Mouse (Mus musculus) spleen, adult 12 weeks (tissue): ENCODE measurements around the gene Fam131b.

ENCODE experiments used
- DNase-seq: peaks from one replicate; pipeline ENCODE4 v3.0.0; 2022; ENCODE audit warnings: low spot score

Fam131b gene

DNA sequence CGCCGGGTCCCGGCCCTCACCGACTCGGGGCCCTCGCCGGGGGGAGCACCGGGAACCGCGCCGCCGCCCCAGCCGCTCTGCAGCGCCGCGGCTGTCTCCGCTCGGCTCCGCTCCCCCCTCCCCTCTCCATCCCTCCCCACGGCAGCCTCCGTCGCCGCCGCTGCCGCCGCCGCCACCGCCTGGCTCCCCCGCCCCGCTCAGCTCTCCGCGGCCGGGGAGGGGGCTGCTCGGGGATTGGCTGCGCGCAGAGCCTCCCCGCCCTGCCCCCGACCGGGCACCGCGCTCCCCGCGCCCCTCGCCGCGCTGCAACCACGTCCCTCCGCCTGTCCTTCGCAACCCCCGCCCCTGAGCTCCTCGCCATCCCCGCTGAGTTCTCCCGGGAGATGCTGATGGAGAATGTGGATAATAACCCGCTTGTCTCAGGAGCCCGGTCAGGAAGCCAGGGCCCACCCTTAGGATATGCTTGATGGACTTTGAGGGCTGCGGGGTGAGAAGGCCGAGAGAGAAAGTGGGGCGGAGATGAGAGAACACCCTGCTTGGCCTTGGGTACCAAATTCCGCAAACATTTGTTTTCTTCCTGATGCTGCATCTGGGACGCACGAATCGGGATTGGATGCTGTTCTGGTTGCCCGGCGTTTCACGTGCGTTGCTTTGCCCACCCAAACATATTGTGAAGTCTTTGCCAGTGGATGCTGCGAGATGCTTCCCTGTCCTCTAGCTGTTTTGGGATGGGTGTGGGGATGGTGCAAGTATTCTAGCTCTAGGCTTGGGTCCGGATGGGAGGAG is at the start of gene Fam131b:
Gene Fam131b (minus strand): TSS at position 162 of the 786 bp plus-strand sequence.
- no peak for DNase-seq

DNA sequence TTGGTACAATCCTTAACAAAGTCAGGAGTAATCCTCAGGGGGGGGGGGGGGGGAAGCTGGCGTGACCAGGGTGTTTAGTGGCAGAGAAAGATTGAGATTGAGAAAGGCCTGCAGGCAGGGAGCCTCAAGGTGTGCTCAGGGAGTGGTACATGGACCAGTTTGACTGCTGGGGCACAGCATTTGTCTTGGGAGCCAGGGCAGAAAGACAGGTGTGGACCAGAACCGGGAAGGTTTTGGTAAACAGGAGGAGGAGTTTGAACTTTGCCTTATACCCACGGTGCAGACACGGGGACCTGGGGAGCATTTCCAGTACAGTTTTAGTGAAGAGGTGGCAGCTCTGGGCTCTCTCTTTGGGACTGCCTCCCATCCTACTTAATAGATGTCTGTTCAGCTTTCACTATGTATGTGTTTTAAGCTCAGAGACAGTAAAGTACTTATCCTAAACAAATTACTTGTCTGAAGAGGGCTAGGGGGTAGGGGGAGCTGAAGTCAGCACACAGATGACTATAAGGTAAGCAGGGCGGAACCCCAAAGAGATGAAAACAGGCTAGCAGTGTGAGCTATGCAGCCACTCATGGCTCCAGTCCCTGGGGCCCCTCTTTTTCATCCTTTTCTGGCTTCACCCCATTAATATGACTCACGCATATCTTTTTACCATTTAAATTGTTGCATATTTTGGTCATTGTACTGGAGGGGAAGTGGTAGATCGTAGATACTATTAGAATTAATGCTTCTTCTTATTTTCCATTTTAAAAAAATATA is 49.4 kb upstream of the Fam131b start:
- no peak for DNase-seq

DNA sequence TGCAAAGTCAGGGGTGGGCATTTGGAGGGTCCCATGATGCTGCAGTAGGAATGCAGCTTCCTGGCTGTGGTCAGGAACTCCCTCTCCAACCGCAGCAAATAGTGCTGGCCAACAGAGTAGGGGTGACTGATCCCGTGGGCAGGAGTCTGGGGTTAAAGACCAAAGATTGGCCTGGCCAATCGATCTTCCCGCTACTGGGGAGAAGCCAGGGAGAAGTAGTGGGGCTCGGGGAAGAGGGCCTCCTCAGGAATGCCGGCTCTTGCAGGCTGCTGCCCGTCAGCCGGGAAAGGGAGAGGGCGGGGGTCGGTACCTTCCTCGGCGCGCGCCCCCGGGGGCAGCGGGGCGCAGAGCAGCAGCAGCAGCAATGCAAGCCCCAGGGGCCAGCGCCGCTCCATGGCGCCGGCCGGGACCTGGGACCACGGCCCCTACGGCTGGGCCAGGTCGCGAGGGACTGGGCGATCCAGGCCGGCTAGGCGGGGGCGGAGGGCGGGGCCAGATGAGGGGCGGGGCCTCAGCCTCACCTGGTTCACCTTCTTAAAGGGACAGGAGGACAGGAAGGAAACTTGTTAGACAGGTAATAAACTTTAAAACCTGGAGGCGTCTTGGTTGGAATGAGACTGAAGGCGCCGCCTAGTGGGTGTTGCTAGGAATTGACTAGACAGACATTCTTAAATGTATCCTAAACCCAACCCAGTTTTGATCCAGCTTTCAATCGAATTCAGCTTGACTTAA is 48.5 kb upstream of the Fam131b start, which contains the start of gene Epha1:
Gene Epha1 (minus strand): TSS at position 453 of the 732 bp plus-strand sequence.
- peak; percentile 24 for DNase-seq

DNA sequence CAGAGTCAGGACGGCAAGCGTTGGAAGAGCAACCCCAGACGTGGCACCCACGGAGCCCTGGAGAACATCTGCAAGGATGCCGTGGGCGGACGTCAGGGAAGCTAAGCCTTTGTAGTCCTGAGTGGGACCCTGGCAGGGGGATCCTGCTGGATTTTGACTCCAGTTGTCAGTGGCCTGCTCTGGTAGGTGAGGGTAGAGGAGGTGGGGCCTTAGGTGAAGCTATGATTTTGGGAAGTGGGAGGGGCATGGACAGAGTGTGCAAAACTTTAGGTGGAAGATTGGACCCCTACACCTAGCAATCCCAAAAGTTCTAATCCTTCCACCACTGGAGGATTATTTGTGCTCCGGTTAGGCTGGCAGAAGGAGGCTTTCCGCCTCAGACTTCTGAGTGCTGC is 48.0 kb upstream of the Fam131b start:
- DNase-seq: no peak

DNA sequence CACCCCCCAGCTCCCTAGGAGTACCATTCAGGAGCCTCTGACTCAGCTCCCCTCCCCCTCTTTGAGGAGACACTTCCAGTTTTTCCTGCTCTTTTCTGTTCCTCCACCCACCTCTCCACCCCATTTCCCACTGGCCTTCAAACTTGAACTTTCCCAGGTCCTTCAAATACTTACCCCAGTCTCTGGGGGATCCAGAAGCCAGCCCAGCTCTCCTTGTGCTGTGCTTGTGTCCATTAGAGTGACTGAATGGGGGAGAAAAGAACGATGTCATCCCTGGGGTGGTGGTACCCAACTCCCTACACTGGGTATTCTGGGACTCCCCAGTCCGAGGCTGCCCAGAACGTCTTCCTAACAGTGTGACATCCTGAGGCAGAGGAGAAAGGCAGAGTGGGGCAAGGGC is 47.6 kb upstream of the Fam131b start:
- no peak for DNase-seq

DNA sequence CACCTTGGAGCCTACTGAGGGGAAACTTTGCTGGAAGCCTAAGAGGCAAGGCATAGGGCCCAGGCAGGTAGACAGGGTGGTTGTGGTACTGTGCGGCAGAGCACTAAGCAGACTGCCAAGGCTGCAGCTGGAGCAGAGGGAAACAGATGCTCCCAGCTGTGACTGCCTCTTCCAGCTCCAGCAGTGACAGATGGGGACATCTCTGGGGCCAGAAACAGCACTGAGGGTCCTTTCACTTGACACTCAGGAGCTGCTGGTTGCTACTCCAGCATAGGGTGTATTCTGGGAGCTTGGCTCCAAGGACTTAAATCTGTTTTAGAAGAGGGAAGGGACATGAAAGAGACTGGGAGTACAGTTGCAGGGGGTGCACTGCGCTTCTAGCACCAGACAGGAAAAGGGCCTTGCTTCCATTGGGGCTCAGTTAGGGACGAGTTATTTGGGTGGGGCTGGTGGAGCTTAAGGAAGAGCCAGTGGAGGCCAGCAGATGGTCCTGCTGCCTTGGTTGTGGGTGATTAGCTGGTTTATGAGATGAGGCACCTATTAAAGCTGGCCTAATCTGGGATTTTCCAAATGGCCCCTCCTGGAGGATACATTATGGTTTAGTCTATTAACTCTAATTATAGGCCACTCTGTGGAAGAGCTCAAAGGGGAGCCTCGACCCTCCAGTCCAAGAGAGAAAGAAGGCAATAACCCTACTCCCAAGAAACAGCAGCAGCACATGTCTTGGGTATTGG is 46.4 kb upstream of the Fam131b start:
- no peak for DNase-seq

DNA sequence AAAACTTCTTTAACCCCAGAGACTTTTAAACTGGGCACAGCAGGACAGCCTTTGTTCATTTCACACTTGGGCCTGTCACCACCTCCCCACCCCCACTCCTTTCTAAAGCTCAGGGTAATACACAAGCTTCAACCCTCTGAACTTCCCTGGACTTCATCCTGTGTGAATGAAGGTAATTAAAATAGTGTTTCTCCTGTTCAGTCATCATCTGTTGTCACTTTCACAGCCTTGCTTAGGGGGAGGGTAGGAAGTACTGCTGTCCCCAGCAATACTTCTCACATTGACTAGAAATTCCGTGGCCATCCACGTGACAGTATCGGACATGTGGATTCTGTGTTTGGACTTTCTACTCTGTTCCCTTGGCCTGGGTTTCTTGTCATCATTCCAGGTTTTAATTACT is 45.4 kb upstream of the Fam131b start:
- DNase-seq: no peak

DNA sequence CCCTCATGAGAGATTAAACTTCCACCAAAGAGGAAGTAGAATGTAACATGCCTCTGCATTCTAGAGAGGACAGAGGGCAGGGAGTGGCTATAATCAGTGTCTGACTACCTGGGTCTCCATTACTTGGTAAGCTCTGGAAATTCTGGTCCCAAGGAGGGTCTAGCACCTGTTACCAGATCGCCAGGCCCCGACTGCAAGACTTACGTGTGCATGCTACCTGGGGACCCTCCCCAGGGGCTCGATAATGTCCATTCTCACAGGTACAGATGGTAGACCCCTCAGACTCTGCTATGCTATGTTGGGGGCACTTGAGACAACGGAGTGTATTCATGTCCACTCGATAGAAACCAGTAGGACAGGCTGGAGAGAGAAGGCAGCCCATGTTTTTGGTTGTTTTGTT is 40.8 kb upstream of the Fam131b start:
- no peak for DNase-seq

DNA sequence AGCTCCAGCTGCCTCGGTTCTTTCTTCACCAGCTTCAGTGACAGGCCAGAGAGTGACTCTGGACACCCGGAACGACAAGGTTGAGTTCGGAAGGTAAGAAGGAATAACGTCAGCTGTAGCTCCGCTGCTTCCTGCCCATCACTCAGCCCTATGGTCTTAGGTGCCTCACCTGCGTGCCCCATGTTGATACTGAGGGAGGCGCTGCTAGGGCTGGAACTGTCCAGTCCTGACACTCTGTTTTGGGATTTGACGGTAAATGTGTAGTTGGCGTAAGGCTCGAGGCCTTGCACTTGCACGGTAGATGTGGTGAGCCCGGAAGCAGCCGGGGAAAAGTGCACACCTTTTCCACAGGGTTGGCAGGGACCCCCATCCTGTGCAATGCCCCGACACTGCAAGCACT is 40.2 kb upstream of the Fam131b start:
- DNase-seq: no peak

DNA sequence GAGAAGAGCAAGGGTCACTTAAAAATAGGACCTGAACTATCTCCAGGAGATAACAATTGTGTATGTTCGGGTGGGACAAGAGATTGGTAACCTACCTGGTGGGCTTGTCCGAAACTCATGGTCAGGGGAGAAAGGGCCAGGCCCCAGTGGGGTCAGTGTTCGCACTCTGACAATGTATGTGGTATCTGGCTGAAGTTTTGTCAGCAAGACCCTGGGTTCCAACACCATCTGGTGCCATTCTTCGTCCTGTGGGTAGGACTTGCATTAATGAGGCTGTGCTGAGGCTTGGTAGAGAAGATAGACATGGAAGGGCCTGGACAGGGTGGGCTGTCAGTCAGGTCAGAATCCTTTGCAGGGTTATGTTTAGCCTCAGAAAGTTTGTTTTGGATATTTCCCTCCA is 39.6 kb upstream of the Fam131b start:
- no peak for DNase-seq

DNA sequence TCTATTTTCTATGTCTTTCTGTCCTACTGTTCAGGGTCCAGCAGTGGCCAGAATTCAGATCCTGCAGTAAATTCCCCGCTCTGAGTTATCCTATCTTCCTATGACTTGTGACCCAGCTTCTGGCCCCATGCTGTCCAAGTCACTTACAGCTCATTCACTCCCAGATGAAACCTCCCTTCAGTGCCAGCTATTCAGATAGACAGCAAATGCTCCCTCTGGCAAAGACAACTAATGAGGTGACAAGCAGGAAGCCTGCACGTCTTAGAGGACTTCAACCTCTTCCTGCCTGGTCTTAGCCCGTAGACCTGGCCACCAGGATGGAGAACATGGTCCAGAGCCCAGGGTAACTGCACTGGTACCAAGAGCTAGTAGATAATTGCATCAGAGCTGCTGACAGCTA is 38.5 kb upstream of the Fam131b start:
- no peak for DNase-seq

DNA sequence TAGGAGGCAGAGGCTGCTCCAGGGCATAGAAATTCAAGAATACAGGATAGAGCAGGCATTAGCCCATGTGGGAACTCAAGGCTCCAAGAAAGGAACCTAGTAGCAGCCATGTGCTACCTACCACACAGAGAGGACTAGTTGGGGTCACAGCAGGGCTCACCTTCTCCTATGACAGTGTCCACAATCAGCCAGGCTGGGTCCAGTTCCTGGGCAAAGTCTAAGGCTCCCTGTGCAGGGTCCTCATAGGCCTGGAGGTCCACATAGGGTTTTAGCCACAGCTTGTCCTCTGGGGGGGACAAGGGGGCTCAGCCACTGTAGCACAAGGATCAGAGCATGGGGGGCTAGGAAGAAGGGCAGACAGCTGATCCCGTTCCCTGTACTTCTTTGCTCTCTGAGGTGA is 38.1 kb upstream of the Fam131b start:
- DNase-seq: no peak

DNA sequence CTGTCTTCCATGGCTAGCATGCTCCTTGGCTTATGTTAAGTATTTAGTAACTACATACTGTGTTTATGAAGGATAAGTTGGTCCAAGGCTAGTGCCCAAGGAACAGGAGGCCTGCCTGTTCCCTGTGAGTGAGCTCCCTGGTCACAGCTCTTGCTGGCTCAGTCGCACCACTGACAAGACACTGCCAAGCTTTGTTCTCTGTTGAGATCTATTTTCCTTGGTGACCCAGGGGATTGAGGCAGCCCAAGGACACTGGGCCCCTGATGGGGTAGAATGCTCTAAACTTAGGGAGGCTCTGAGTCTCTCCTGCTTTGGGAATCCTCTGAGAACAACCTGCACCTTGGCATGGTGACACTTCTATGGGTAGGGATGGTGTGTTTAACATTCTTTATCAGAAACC is 37.6 kb upstream of the Fam131b start:
- no peak for DNase-seq

DNA sequence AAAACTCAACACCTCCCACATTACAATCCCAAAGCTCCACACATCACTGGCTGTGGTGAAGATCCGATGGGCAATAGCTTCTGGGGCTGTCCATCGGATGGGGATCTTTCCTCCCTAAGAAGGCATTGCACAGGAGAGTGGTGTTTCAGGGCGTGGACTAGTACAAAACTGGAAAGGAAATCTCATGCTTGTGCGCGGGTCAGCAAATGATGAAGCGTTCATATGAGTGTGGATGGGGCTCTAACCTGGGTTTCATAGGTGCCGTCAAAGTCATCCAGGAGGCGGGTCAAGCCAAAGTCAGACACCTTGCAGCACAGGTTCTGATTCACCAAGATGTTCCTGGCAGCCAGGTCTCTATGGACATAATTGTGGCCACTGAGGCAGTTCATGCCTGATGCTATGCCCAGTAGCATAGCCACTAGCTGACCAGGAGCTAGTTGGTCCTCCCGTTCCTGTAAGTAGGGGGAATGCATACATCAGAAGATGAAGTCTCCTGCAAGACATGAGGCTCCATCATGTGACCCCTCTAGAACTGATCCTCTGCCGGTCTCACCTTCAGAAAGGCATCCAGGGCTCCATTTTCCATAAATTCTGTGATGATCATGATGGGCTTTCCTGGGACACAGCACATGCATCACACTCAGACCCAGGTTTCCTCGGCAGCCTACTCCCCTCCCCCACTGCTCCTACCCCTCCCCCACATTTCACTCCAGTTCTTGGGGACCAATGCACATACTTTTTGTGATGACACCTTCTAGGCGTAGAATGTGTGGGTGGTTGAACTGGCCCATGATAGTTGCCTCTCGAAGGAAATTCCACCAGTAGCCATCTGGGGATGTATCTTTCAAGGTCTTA is 36.8 kb upstream of the Fam131b start:
- DNase-seq: no peak

DNA sequence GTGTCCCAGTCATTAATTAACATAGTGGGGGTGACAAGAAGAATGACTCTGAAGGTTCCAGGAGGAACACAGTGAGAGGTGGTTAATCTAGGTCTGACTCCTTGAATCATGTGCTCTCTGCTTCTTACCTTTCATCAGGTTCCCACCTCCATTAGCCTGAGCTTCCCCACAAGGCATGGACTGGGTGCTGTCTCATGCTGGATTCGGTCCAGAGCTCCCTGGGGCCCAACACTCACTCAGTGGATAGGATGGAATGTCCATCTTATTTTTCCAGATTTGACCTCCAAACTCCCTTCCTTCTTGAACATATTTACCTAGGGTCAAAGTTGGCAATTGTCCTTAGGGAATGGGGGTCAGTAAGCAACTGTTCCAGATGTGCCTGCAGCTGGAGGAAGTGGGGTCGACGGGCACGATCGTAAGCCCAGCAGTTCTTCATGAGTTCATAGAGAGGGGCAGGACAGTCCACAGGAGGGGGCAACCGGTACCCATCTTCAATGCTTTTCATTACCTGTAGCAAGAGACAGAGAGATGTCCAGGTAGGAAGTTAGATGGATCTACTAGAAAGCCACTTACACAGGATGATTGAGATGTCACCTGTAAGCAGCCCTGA is 35.9 kb upstream of the Fam131b start:
- no peak for DNase-seq

DNA sequence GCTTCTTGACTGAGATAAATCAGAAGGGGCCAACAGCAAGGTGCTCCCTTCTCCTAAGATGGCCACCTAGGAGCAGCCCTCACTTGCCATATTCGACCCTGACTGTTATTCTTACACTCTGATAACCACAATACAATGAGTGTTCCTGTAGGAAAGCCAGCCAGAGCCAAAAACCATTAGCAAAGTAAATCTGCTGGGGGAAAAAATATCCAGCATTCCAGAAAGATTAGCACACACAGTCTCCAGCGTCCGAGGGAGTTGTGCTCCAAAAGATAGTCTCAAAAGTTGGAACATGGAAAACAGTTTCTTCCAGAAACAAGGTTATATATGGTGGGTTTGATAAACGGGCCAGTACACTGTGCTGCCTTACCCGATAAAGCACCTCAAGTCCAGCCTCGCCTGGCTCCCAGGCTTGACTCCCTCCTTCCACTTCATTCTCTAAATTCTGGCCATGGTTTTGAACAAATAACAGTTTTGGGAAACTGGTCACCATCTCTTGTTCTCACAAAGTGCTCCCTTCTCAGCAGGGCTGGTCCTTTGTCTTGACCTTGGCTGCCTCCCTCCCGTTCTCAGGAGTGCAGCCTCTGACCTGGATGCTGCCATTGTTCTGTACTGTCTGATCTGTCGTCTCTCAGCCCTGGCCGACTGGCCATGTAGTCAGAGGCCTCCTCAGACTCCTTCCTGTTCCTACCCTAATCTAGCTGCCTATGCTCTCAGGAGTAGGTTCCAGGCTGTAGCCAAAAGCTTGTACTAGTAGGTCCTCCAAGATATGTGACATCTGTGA is 35.1 kb upstream of the Fam131b start:
- no peak for DNase-seq

DNA sequence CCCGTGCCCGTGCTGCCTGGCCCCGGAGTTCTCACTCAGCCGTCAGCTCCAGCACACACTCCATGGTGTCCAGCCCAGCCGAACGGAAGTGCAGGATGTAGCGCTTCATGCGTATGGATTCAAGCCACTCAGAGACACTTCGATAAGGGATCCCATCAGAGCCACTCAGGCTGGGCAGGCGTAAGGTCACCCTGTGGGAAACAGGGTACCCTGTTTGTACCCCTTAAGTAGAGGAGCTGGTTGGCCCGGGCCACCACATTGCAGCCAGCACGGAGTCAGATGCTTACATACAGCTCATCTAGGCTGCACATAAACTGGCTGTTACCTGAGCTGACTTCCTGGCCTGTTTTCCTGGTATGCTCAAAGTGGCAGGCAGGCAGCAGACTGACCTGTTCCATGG is 34.5 kb upstream of the Fam131b start:
- no peak for DNase-seq

DNA sequence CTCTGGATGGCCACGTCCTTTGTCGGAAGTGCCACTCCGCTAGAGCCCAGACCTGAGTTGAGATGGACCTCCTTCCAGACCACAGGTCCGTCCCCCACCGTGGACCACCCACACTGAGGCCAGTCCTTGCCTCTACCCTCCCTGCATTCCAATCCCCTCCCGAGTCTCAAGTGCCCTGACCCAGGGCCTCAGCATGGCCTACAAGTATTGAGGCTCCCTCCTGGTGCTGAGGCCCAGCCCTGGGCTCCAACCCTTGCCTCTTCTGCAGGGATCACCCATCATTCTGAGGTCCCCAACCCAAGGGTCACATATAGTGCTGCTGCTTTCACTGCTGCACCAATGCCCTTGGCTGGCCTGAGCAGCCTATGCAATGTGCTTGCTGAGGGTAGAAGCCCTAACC is 33.5 kb upstream of the Fam131b start:
- no peak for DNase-seq

DNA sequence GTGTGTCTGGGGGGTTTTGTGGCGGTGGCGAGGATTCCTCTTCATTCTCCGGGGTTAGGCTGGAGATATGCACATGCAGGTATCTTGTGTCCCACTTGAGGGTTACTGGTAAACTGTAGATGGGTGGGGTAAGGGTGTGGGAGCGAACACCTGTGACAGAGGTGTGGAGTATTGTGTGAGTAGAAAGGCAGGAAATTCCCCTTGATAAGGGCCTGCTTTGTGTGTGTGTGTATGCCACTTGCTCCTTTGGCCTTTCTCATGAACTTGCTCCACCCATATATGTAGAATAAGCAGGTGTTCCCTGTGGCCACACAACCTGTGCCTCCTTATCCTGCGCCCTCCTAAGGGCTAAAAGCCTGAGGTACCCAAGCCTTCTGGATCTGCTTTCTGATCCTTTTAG is 32.5 kb upstream of the Fam131b start:
- DNase-seq: no peak
